Mouse (Mus musculus) limb, embryonic 12.5 days (tissue): Measurements from ENCODE around the gene Spata2. TPM values are rescaled to one million over a fixed set of nuclear protein-coding genes. Genes with fewer than 3 reads are reported as not detected.

Source experiments
- ATAC-seq: fragments of 200-750 bp; cut with Nextera tagmentation; 2 replicates; pipeline ENCODE4 v1.8.0; 2017; ENCODE audit warnings: low read depth, moderate TSS enrichment; ENCODE audit not compliant: insufficient number of reproducible peaks, insufficient read depth, low FRiP score, low TSS enrichment
- H3K27ac ChIP-seq: fragments of 300-500 bp; sonication (generic); 2 replicates; pipeline ENCODE4 v1.5.1; 2016; ENCODE audit warnings: mild to moderate bottlenecking, moderate library complexity
- H3K27me3 ChIP-seq: fragments of 300-500 bp; sonication (generic); 2 replicates; pipeline ENCODE4 v1.6.1; 2016; ENCODE audit warnings: mild to moderate bottlenecking, moderate library complexity
- H3K36me3 ChIP-seq: fragments of 300-500 bp; sonication (generic); 2 replicates; pipeline ENCODE4 v1.6.1; 2016; ENCODE audit warnings: mild to moderate bottlenecking, moderate library complexity
- H3K4me1 ChIP-seq: fragments of 300-500 bp; sonication (generic); replicated peaks from 2 replicates; pipeline ENCODE4 v1.6.1; 2016
- H3K4me2 ChIP-seq: fragments of 300-500 bp; sonication (generic); 2 replicates; pipeline ENCODE4 v1.6.1; 2016; ENCODE audit warnings: mild to moderate bottlenecking, moderate library complexity
- H3K4me3 ChIP-seq: fragments of 300-500 bp; sonication (generic); replicated peaks from 2 replicates; pipeline ENCODE4 v1.5.1; 2016; ENCODE audit warnings: mild to moderate bottlenecking
- H3K9ac ChIP-seq: fragments of 300-500 bp; sonication (generic); replicated peaks from 2 replicates; pipeline ENCODE4 v1.6.1; 2016; ENCODE audit warnings: mild to moderate bottlenecking, moderate library complexity
- H3K9me3 ChIP-seq: fragments of 300-500 bp; sonication (generic); 2 replicates; pipeline ENCODE4 v1.6.1; 2016; ENCODE audit warnings: mild to moderate bottlenecking, moderate library complexity
- WGBS: fragments of 180-500 bp; shearing (Covaris S2); methylation state at CpG from one replicate; pipeline ENCODE4 v1.1.7; 2016; 5-methylcytosine and 5-hydroxymethylcytosine counted together
- polyA plus RNA-seq: library from polyadenylated mRNA; unstranded; fragments of >200 nt; fragmentation: Nextera tagmentation; extraction: Ambion mirVana; gene quantifications from 2 replicates; pipeline ENCODE4 v1.2.1, GENCODE M21; 2016

Gene Spata2
- polyA plus RNA-seq, result 14.9 and 15.1 TPM in 2 replicates

DNA sequence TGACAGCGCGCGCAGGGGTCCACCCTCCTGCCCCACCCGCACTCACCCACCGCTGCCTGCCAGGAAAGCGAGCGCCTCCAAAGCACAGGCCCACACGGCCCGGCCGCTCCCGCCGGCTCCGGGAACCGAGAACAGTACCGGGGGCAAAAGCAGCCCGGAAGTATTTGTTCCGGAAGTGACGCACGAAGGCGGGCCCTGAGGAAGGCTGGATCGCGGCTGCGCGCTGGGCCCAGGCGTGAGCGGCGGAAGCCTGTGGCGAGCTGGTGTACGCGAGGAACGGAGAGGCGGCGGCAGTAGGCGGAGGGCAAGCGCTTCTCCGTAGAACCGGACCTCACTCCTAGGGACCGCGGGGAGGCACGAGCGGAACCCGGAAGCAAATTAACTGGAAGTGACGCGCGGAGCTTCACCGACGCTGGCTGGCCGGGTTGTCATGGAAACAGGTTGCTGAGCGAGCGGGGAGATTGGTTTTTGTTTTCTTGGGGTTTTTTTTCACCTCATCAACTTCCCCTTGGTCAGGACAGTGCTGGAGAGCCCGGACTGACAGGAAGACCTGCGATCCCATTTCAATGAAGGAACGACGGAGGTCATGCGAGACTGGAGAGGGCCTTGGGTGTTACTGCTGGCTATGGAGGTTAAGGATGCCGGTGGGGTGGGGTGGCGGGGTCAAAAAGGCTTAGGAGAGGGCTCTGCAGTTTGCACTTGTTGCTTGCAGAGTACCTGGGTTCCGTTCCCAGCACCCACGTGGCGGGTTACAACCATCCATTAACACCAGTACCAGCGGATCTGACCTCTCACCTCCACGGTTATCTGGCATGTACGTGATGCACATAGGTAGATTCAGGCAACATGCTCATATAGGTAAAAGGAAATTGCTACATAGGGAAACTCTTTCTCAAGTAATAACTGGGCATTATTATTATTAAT, at the start of gene Spata2:
Gene Spata2 (minus strand): TSS at position 175 of the 924 bp plus-strand sequence.
- Histone ChIP-seq H3K27me3 (no peaks in the 10 kb centered on the region), H3K4me2 (peak within 1 kb of the TSS; percentile 97), H3K4me1 (peaks cover 25% of the 10 kb centered on the region), H3K9ac (peak within 1 kb of the TSS; percentile 91), H3K27ac (peak within 1 kb of the TSS; percentile 96), H3K9me3 (no peaks in the 10 kb centered on the region), H3K36me3 (peaks cover 9% of the 10 kb centered on the region; the same call in 1 of the 2 replicates), H3K4me3 (peak within 1 kb of the TSS; percentile 100)
- peak; percentile 71 for ATAC-seq
- 1% methylated on average over 63 of the region's 63 CpGs for WGBS

GRCm38 (mm10) chr2:167542361-167542760, 49.7 kb upstream of the Spata2 start:
- Histone ChIP-seq H3K36me3 (peaks cover 33% of the 10 kb centered on the region), H3K27me3 (peaks cover 6% of the 10 kb centered on the region), H3K9me3 (no peaks in the 10 kb centered on the region), H3K4me1 (peaks cover 79% of the 10 kb centered on the region), H3K4me2 (peak overlapping the region; percentile 91), H3K4me3 (peak overlapping the region; percentile 80), H3K9ac (peak overlapping the region; percentile 88), H3K27ac (peak overlapping the region; percentile 96)
- no peak for ATAC-seq
- WGBS, result 35% methylated on average over 4 of the region's 4 CpGs

DNA sequence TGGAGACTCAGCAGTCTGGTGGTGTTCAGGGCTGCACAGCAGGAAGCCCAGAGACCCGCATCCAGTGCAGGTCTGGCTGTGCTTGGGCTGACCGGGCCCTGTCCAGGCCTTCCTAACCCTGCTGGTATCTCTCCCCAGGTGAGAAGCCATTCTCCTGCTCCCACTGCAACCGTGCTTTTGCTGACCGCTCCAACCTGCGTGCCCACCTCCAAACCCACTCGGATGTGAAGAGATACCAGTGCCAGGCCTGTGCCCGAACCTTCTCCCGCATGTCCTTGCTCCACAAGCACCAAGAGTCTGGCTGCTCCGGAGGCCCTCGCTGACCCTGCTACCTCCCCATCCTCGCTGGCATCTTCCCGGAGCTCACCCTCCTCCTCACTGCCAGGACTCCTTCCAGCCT, 49.1 kb upstream of the Spata2 start:
- peaks cover 33% of the 10 kb centered on the region for H3K36me3 ChIP-seq
- WGBS, result 44% methylated on average over 12 of the region's 12 CpGs

GRCm38 (mm10) chr2:167541324-167541723, 48.6 kb upstream of the Spata2 start:
- Histone ChIP-seq H3K4me1 (peaks cover 74% of the 10 kb centered on the region), H3K27ac (peak overlapping the region; percentile 96), H3K36me3 (peaks cover 33% of the 10 kb centered on the region), H3K9me3 (no peaks in the 10 kb centered on the region), H3K4me2 (peak overlapping the region; percentile 91), H3K4me3 (peak overlapping the region; percentile 80), H3K27me3 (peaks cover 17% of the 10 kb centered on the region), H3K9ac (peak overlapping the region; percentile 88)
- 3% methylated on average over 6 of the region's 6 CpGs for WGBS
- ATAC-seq, result no peak

More for the DNA sequence above, 49.1 kb upstream of the Spata2 start:
- Histone ChIP-seq H3K27me3 (peaks cover 12% of the 10 kb centered on the region), H3K4me2 (peak overlapping the region; percentile 91), H3K4me1 (peaks cover 79% of the 10 kb centered on the region), H3K9me3 (no peaks in the 10 kb centered on the region), H3K9ac (peak overlapping the region; percentile 88), H3K4me3 (peak overlapping the region; percentile 80), H3K27ac (peak overlapping the region; percentile 96)
- no peak for ATAC-seq

DNA sequence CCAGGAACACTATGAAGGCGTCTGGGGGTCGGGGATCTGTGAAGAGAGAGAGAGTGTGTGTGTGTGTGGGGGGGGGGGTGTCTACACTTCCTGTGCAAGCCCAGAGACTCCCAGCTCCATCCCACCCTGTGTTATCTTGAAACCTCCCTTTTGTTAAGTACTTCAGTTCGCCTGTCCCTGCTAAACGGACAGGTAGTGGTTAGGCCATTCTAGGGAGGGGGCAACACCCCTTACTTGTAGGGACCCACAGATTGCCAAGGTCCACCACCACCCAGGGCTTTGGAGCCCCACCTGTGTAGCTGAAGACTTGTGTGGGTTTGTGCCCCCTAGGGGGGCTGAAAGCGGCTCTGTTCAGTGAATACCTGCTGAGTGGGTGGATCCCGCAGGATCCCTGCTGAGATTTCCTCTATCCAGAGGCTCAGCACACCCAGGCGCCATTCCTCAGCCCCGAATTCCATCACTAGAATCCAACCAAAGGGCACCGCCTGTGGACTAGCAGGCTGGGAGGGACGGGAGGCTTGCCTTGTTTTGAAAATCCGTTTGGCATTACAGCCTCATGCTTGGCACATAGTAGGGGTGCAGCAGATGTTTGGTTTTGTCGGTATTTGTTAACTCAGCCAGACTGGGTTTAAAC, 47.9 kb upstream of the Spata2 start:
- no peaks in the 10 kb centered on the region for H3K9me3 ChIP-seq
- peak overlapping the region; percentile 88 for H3K9ac ChIP-seq
- peaks cover 23% of the 10 kb centered on the region for H3K27me3 ChIP-seq
- peak overlapping the region; percentile 91 for H3K4me2 ChIP-seq
- no peak for ATAC-seq
- WGBS, result 6% methylated on average over 12 of the region's 12 CpGs
- peak overlapping the region; percentile 96 for H3K27ac ChIP-seq
- peak overlapping the region; percentile 80 for H3K4me3 ChIP-seq
- H3K36me3 ChIP-seq, result peaks cover 33% of the 10 kb centered on the region
- peaks cover 72% of the 10 kb centered on the region for H3K4me1 ChIP-seq

DNA sequence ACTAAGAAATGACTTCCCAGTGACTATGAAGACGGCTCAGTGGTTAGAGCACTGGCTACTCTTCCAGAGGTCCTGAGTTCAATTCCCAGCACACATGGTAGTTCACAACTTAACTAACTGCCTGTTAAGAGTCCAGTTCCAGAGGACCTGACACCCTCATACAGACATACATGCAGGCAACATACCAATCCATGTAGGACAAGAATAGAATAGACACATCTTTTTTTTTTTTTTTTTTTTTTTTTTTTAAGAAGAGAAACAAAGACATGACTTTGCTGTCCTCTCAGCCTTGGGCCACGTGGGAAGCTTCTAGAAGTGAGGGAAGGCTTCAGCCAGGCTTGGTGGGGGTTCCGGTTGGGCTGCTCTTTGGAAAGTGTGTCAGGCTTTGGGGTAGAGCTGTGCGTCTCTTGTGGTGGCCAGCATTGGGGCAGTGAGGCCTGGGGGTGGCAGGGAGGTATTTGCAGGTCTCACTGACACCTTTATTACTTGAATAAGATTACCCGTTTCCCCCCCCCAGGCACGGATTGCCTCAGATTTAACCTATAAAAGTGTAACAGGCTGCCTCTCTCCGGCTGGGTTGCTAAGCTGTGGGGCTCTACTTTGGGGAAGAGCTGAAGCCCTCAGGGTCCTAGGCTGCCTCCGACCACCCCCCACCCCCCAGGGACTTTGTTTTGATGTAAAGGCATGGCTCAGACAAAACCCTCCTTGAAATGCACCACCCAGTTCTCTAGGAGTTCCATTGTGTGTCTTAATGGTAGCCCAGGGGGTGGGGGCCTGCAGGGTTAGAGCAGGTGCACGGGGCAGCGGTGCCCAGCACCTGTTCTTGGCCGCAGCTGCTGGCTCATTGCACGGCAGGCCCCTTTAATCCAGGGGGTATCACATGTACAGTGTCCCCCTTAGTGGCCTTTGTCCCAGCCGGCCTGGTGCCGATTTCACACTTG, 47.1 kb upstream of the Spata2 start:
- 0 out of 2 replicates have a peak, but pooled peaks have one; percentile 0 for ATAC-seq
- 4% methylated on average over 14 of the region's 14 CpGs for WGBS
- Histone ChIP-seq H3K4me2 (peak overlapping the region; percentile 91), H3K9ac (peak overlapping the region; percentile 88), H3K27ac (peak overlapping the region; percentile 96), H3K4me3 (peak overlapping the region; percentile 80), H3K9me3 (no peaks in the 10 kb centered on the region), H3K27me3 (peaks cover 28% of the 10 kb centered on the region), H3K4me1 (peaks cover 72% of the 10 kb centered on the region), H3K36me3 (peaks cover 33% of the 10 kb centered on the region)

DNA sequence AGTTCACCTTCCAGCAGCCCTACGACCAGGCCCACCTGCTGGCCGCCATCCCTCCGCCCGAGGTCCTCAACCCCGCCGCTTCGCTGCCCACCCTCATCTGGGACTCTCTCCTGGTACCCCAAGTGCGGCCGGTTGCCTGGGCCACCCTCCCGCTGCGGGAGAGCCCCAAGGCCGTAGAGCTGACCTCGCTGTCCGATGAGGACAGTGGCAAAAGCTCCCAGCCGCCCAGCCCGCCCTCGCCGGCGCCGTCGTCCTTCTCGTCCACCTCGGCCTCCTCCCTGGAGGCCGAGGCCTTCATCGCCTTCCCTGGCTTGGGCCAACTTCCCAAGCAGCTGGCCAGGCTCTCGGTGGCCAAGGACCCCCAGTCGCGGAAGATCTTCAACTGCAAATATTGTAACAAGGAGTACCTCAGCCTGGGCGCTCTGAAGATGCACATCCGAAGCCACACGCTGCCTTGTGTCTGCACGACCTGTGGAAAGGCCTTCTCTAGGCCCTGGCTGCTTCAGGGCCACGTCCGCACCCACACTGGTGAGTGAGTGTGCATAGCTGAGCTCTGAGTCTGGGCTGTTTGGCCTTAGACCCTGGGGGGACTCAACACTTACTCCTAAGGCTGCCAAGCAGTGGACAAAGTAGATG, 46.1 kb upstream of the Spata2 start:
- H3K36me3 ChIP-seq, result peaks cover 33% of the 10 kb centered on the region
- no peak for ATAC-seq

GRCm38 (mm10) chr2:167537476-167538297, 45.0 kb upstream of the Spata2 start, which contains the start of gene Snai1:
TSS of gene Snai1 (plus strand) at chr2:167538195.
- ATAC-seq, result peak; percentile 92
- no peaks in the 10 kb centered on the region for H3K9me3 ChIP-seq
- H3K36me3 ChIP-seq, result peaks cover 27% of the 10 kb centered on the region
- peak within 1 kb of the TSS; percentile 80 for H3K4me3 ChIP-seq
- H3K4me2 ChIP-seq, result peak within 1 kb of the TSS; percentile 91
- 1% methylated on average over 58 of the region's 58 CpGs for WGBS
- H3K27ac ChIP-seq, result peak within 1 kb of the TSS; percentile 96
- H3K9ac ChIP-seq, result peak within 1 kb of the TSS; percentile 88
- peaks cover 51% of the 10 kb centered on the region for H3K4me1 ChIP-seq
- H3K27me3 ChIP-seq, result peaks cover 32% of the 10 kb centered on the region

More for the DNA sequence above, 46.1 kb upstream of the Spata2 start:
- peak overlapping the region; percentile 88 for H3K9ac ChIP-seq
- peak overlapping the region; percentile 96 for H3K27ac ChIP-seq
- H3K4me1 ChIP-seq, result peaks cover 62% of the 10 kb centered on the region
- peaks cover 32% of the 10 kb centered on the region for H3K27me3 ChIP-seq
- H3K9me3 ChIP-seq, result no peaks in the 10 kb centered on the region
- peak overlapping the region; percentile 80 for H3K4me3 ChIP-seq
- WGBS, result 5% methylated on average over 34 of the region's 34 CpGs
- H3K4me2 ChIP-seq, result peak overlapping the region; percentile 91

DNA sequence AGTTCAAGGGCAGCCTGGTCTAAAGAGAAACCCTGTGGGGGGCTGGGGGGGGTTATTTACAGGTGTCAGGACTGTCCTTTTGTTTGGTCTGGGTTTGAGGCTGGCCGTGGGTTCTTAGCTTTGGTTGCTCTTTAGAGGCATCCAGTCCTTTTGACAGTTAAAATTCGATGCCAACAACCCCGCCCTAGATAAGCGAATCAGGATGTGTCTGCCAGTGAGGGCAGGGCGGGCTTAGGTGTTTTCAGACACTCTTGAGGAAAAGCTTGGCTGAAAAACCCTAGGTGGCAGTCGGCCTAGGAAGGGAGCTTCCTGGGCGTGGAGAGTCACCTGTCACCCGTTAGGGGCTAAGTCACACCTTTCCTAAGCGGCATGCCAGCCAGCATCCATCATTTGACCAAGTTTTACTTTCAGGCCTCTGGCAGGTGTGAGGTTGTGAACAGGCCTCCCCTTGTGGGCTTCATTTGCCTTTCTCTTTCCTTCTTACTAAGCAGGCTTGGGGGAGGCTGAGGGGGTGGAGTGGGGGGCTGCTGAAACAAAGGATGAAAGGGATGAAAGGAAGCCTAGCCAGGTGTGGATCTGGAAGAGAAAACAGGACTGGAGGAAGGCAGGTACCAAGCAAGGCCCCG, 43.7 kb upstream of the Spata2 start:
- WGBS, result 30% methylated on average over 10 of the region's 10 CpGs
- H3K27ac ChIP-seq, result no peak overlapping the region
- H3K4me1 ChIP-seq, result peaks cover 38% of the 10 kb centered on the region
- no peak overlapping the region for H3K4me3 ChIP-seq
- H3K36me3 ChIP-seq, result peaks cover 15% of the 10 kb centered on the region
- peaks cover 32% of the 10 kb centered on the region for H3K27me3 ChIP-seq
- H3K4me2 ChIP-seq, result no peak overlapping the region
- 0 out of 2 replicates have a peak overlapping the region, but pooled peaks have one; percentile 18 for H3K9ac ChIP-seq
- ATAC-seq, result no peak
- H3K9me3 ChIP-seq, result no peaks in the 10 kb centered on the region
